Mouse (Mus musculus): Measurements from ENCODE around the gene Ablim1.

Ablim1 gene

DNA sequence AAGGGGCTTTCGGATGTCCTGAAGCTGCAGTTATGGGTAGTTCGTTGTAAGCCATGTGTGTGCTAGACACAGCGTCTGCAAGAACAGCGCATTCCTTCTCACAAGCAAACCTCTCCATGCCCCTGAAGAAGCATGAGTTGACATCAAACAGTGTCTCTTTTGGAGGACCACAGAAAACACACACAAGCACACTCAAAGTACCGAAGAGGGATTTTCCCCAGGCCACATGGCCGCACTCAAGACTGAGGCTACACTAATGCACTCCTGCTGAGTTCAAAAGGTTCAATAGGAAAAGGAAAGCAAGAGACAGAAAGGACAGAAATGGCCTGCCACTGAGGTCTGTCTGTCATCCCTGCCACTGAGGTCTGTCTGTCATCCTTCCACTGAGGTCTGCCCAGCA lies 209.6 kb downstream of the Ablim1 start:
- CTCF ChIA-PET = interaction anchor here (0.6 kb wide), 1 partner anchor 1505 kb away, joined by 5 read pairs; no protein-coding TSS in a partner anchor

DNA sequence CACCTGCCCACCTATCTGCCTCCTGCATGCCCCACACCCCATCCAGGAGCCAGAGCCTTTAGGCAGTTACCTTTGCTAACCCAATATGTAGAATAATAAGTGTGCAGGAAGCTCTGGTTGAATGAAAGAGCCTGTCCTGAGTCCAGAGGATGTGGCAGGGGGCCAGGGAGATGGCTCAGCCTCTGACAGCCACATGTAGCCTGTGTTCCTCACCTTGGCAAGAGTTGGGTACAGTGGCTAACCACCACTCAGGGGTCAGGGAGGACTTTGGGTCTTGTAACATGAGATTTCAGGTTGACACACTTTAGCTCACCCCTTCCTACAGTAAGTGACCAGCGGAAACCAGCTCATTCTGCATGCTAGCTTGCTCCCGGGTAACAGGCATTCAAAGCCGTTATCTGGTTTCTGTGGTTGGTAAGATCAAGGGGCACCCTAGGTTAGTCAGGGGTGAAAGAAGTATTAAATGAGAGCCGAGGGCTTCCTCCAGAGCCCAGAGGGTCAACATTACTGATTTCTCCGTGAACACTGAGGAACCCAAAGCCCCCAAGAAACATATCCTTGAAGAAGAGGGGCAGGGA lies 210.5 kb downstream of the Ablim1 start:
- CTCF ChIA-PET = no interaction called here

DNA sequence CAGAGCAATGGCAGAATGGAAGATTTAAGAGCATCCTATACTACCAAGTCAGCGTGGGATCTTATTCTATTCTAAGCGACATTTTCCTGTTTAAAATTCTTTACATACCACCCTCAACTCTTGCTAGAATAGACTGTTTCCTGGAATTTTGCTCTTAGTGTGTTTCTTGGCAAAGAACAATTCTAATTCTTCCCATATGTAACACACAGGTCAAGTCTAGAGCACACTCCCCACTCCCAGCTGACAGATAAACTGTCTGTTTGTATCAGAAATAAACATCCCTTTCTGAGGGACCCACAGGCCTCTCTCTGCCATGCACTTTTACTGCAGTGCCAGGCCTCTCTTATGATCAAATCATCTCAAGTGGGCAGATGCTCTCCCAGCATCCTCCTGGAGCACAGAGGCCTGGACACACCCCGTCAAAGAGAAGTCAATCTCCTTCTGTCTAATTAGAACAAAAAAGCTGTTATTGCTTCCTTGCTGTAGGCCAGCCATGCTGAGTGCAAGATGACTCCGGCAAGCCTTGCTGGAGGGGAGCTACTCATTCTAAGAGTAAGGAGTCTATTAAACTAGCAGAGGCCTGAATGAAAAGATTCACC lies 211.3 kb downstream of the Ablim1 start:
- CTCF ChIA-PET = no interaction called here

DNA sequence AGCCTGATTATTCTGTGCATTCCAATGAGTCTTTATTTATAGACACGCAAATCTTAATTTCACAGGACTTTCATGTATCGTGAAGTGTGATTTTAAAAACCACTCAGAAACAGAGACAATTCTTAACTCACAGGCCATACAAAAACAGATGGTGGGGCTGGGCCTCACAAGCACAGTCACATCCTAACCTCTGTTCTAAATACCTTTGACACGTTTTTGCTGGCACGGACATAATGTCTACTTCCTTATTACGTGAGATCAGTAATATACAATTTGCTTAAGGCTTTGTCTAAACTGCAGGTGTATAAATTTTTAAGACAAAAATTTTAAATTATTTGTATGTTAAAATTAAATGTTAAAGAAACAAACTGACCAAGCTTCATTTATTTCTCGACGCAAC lies 212.7 kb downstream of the Ablim1 start:
- CTCF ChIA-PET = interaction anchor here (0.6 kb wide), 1 partner anchor 482 kb away, joined by 4 read pairs; no protein-coding TSS in a partner anchor

DNA sequence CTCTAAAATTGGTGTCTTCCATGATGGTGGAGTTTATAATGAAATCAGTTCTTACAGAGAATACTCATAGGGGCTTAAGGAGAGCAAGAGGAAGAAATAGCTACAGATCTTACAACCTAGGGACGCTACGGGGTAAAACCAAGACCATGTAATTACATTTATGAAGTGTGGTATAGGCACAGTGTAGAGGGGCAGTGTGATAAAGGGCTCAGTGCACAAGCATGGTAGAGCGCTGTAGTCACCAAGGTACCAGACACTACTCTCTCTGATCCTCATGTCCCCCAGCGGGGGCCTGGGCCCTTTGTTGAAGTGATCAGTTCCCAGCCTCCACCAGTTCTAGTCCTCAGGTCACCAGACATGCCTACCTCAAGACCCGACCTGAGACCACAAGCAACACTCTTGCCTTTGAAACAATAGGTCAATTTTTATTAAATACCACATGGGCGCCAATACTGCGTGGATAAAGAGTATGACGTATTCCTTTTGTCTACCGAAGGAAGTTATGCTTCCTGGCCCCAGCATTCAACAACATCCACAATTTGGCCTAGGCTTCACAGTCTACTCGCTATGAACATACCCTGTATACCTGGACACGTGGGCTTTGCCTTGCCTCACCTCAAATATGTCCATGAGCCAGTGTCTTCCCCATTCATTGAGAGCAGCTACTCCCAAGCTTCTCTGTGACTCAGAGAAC lies 213.8 kb downstream of the Ablim1 start:
- CTCF ChIA-PET = no interaction called here

DNA sequence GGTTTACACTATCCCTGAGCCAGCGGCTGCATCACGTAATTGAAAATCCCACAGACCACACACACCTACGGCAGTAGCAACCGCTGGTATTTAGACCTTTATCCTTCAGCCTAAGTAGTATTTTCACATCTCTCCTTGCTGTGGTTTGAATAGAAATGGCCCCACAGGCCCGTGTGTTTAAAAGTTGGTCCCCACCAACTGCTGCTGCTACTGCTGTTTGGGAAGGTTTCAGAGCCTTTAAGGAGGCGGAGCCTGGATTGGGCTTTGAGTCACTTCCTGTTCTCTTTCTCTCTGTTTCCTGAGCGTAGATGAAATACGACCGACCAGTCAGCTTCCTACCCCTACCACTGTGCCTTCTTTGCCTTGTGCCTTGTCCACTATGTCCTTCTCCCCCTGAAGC lies 214.7 kb downstream of the Ablim1 start:
- CTCF ChIA-PET = no interaction called here

DNA sequence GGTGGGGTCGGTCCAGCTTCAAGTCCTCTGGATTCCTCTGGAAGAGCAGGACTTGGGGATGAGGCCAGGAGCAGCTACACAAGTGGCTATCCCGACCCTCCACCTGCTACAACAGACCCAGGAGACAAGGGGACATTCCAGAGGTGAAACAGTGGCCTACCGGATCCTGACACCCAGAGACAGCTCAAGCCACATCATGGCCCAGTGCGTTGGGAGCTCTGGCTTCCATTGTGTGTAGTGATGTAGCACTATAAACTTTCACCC lies 215.7 kb downstream of the Ablim1 start:
- CTCF ChIA-PET = interaction anchor here (1.0 kb wide), 1 partner anchor 37 kb away, joined by 7 read pairs; no protein-coding TSS in a partner anchor

DNA sequence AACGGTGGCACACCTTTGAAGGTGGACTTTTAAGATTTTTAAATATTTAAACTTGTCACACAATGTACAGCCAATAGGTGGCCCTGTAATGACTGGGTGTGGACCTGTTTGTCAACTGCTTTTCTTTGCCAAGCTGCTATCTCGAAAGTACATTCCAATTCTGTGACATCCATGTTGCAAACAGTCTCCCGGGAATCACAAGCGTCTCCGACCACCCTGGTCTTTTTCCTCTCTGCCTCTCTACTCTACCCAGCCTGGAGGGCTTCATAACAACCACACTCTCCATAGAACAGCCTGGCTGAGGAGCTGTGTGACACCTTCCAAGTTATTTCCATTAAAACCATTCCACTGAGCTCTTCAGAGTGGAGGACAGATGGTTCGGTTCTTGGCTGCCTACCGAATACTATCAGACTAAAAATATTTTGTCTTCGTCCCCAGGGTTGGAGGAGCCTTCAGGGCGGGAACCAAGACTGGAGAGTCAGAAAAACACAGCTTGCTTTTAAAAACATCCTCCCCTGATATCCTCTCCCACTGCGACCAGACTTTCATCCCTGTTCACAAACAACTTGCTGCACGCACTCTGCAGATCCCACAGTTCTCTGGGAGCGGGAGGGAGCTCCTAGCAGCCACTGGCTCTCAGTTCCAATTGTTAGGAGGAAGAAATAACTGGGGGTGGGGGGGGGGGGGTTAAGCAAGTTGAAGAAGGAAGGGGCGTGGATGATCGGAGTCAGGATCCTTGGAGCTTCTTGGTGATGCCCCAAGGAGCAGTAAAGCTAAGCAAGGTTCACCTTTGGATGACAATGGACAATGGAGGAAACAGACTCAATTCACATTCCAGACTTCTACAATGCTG lies 216.3 kb downstream of the Ablim1 start:
- CTCF ChIA-PET = interaction anchor here (0.6 to 1.0 kb wide), 2 partner anchors 18 to 38 kb away, joined by 3 to 7 read pairs; no protein-coding TSS in a partner anchor

DNA sequence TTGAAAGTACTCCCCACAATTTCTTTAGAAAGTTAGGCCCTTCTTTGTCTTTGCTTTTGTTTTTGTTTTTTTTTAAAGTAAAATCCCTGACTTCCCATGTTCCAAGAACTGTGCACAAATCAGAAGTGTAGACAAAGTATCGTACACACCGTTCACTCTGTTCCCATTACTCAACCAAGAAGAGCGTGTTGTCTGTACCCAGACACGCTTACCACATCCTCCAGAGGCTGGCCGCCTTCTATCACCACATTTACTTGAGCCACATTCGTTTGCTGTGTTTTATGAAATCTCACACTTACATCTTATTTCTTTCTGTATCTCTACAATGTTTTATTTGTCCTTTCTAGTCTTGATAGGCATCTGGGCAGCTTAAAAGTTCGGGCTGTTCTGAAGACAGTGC lies 219.4 kb downstream of the Ablim1 start:
- CTCF ChIA-PET = no interaction called here

DNA sequence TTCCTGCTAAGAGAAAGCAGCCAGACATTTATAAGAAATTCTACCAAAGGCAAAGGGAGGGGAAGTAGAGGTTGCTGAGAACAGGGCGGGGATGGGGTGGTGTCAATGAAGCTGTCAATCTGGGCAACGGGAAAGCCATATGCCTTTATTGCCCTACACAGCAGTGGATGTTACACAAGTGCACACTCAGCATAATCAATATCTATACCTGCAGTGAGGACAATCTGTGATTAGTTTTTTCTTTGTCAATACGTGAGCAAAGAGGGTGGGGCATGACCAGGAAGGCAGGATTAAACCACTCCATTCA lies 221.1 kb downstream of the Ablim1 start:
- CTCF ChIA-PET = interaction anchor here (0.8 kb wide), 1 partner anchor 9 kb away, joined by 3 read pairs; no protein-coding TSS in a partner anchor

- CTCF ChIA-PET = interaction anchor here (0.8 kb wide), 1 partner anchor 8 kb away, joined by 3 read pairs; no protein-coding TSS in a partner anchor
Measured at GRCm38 (mm10) chr19:57092958-57093697, 221.6 kb downstream of the Ablim1 start.

DNA sequence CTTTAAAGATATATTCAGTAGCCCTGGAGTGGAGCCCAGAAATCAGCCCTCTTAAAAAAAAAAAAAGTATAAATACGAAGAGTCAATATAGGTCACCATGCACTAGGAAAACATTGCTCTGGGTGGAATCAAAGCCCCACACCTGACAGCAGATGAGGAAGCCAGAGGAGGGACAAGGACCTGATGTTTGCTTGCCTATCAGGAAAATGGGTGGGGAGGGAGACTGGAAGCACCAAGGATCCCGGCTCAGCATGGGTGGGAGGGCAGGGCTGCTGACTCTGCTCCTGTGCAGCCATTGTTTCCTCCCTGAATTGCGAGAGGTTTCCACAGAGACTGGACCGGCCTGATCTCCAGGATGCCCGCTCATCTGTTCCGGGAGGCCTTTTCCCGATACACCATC lies 223.4 kb downstream of the Ablim1 start:
- CTCF ChIA-PET = interaction anchor here (1.3 kb wide), 1 partner anchor 36 kb away, joined by 4 read pairs; no protein-coding TSS in a partner anchor

DNA sequence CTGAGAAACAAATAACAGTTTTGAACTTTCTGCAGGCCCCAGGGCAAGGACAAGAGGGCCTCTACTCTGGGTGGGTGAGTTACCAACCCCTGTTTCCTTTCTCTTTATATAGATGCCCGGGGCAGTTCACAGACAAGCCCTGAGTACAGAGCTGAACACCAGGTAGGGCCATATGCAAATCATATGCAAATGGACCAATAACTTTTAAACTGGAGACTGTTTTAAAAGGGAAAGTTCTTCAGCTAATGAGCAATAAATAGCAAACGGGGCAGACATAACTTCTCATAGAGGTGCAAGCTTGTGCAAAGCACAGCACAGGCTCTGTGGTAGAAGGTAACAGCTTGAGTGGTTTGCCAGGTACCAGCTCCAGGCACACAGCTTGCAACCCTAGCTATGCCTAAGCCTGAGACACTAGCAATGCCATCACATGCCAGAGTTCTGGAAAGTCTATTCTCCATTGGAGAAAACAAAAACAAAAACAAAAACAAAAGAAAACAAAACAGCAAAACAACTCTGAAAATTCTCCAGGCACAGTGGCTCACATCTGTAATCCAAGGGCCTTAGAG lies 225.8 kb downstream of the Ablim1 start:
- CTCF ChIA-PET = interaction anchor here (1.2 kb wide), 1 partner anchor 10 kb away, joined by 8 read pairs; no protein-coding TSS in a partner anchor

DNA sequence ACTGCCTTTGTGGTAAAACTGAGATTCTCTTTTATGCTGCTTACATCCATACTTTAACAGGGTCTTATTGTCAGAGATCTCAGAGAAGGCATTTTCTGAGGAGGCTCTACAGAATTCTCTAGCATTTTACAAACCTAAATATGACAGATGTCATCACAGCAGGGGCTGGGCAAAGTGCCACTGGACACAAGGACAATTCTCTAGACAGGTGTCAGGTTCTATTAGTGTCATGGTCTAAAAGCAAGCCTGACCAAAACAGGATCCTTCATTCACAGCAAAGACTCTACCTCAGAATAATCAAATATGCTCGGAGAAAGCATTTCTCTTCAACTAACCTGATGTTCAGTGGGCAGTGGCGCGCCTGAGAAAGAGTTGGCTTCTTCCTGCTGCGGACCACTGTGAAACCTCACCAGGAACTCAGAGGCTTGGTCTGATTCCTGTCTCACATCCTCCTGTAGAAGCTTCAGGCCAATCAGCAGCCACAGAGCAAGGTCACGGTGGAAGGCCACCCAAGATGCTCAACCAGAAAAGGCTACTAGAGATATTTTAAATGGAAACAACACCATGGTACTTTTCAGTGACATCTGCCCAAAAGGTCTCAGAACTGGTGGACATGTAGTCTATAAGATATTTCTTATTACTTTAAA lies 230.1 kb downstream of the Ablim1 start:
- CTCF ChIA-PET = interaction anchor here (0.9 kb wide), 1 partner anchor 9 kb away, joined by 3 read pairs; no protein-coding TSS in a partner anchor

- CTCF ChIA-PET = no interaction called here
Measured at GRCm38 (mm10) chr19:57083887-57084286, 230.8 kb downstream of the Ablim1 start.

- CTCF ChIA-PET = no interaction called here
Measured at GRCm38 (mm10) chr19:57083183-57083555, 231.6 kb downstream of the Ablim1 start.

- CTCF ChIA-PET = no interaction called here
Measured at GRCm38 (mm10) chr19:57082454-57083182, 232.1 kb downstream of the Ablim1 start.

GRCm38 (mm10) chr19:57081536-57081935 lies 233.2 kb downstream of the Ablim1 start:
- CTCF ChIA-PET = no interaction called here

GRCm38 (mm10) chr19:57079606-57079981 lies 235.1 kb downstream of the Ablim1 start:
- CTCF ChIA-PET = interaction anchor here (0.9 kb wide), 1 partner anchor 9 kb away, joined by 8 read pairs; no protein-coding TSS in a partner anchor

Data from spleen, embryonic (tissue).